Mouse (Mus musculus) brain, embryonic 14.5 days (tissue): ENCODE results near the gene Zfp600. TPM values are rescaled to one million over a fixed set of nuclear protein-coding genes. Genes with fewer than 3 reads are reported as not detected.
"Not testable (repeated sequence)": the region's sequence is repeated elsewhere in the genome, so short reads cannot be mapped to it uniquely, and the experiment has no call there.

Experiments used
- DNase-seq: peaks from one replicate; pipeline ENCODE4 v3.0.0-alpha.2; 2011; ENCODE audit warnings: low read depth
- polyA plus RNA-seq: library from polyadenylated mRNA; depleted of rRNA; stranded (reverse); fragments of >200 nt; gene quantifications from 2 replicates; pipeline ENCODE4 v1.2.3, GENCODE M21; 2012; rRNA removed

Gene Zfp600
- not detected in 2 replicates for polyA plus RNA-seq

DNA sequence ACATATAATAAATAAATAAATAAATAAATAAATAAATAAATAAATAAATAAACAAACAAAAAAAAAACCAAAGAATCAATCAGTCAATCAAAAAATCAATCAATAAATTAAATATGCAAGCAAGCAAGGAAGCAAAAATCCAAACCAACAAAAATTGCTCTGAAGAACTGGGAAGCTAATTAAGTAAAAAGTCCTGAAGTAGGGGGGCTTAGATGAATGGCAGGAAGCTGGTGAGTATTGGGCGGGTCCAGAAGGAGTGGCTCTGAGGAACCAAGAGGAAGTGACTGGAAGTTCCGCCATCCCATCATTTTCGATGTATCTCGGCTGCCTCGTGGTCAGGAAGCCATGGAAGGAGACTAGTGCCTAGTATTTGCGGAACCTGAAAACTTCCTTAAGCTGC lies at the start of gene Zfp600:
Gene Zfp600, plus strand, starts transcription at position 301 of the 400 bp plus-strand sequence.
- DNase-seq, result not testable (repeated sequence)

DNA sequence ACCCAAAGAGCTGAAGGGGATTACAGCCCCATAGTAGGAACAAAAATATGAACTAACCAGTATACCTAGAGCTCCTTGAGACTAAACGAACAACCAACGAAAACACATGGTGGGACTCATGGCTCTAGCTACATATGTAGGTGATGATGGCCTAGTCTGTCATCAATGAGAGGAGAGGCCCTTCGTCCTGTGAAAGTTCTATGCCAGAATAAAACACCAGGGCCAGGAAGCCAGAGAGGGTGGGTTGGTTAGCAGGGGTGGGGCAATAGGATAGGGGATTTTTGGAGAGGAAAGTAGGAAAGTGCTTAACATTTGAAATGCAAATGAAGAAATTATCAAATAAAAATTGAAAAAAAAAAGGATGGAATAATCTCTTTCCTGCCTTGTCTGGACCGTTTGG lies 6.3 kb downstream of the Zfp600 start:
- not testable (repeated sequence) for DNase-seq

DNA sequence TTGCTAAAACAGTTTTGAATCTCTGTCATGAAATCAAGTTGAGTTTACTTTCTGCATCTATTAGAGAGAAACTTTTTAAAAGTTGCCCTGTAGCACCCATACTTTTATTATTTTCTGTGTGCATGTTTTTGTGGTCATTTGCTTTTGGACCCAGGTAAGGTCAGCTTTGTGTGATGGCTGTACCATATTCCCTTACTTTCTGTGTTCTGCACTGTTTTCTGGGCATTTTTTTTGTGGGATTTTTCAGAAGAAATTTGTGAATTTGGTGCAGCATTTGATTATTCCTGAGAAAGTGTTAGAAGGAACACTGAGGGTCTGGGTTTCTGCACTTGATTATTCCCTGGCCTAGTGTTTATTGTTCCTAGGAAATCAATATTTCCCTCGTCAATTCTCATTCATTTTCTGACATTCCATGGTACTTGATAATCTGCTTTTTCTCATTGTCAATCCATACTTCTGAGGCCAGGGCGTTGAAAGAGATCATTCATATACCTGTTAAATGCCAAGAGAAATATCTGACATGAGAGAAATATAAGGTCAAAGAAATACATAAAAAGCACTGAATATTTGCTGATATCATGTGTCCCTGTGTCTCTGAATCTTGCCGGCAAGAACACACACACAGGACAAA lies 10.7 kb downstream of the Zfp600 start:
- not testable (repeated sequence) for DNase-seq

DNA sequence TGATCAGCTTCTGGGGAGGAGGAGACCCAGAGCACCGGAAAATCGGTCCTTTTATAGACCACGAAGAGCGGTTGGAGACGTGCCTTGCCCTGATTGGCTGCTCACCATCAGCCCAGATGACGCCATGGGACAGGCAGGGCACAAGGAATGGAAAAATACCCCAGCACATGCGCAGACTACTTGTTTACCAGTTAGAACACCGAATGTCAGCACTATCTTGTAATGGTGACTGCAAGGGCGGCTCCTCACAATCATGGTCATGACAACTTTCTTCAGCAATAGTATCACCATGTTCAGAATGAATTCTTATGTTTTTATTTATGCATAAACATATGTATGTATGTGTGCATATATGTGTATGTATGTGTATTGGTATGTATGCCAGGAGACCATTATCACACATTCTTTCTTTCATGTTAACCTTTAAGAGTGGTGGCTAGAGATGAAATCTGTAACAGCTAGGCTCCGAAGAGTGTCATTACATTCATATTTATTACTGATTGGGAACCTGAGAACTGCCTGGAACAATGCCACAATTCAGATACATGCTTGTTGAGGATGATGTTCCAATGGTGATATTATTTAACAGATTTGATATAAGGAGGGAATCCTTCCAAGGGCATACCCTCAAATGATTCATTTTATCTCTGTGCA lies 11.4 kb downstream of the Zfp600 start:
- peak; percentile 2 for DNase-seq

DNA sequence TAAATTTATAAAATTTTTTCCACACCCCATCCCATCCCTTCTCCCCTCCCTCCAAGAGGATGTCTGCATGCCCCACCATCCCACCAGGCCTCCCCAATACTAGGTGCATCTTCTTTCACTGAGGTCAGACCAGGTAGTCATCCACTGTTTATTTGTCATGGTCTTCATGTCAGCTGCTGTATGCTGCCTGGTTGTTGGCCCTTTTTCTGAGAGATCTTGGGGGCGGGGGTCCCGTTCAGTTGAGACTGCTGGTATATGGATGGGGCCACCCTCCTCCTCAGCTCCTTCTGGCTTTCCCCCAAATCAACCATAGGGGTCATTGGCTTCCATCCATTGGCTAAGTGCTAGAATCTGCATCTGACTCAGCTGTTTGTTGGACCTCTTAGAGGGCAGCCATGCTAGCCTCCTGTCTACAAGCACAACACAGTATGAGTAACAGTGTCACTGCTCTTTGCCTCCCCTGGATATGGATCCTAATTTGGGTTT lies 12.1 kb downstream of the Zfp600 start:
- DNase-seq, result not testable (repeated sequence)

DNA sequence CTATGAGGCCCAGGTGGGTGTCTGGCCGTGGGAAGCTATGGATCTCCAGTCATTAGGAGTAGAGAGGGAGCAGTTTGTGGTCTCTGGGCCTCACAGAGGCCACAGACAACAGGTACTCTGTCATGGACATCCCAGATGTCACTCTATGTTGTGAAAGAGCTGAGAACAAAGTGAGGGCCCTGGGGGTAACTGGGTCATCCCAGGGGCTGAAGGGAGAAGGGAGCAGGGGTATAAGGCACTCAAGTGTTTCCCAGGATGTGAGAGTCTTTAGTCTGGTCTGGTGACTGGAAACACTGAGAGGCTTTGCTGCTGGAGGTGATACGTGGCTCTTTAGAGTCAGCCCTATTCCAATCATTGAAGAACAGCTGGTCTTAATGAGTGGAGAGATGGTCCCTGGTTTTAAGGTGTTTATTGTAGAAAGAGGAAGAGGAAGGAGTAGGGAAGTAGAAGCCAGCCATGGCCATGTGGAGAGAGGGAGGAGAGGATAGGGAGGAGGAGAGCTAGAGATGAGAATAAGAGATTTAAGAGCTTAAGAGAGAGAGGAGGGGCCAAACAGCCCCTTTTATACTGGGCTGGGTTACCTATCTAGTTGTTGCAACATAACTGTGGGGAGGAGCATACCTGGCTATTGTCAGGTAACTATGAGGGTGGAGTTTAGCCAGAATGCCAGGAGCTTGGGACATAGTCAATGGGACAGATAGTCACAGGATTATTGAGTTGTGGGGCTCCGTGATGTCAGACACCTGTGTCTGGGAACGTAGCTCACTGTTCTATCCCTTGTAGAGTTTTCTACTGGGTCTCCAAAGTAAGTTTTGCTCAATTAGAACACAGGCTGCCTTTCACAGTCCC lies 17.0 kb downstream of the Zfp600 start:
- DNase-seq, result peak; percentile 0

DNA sequence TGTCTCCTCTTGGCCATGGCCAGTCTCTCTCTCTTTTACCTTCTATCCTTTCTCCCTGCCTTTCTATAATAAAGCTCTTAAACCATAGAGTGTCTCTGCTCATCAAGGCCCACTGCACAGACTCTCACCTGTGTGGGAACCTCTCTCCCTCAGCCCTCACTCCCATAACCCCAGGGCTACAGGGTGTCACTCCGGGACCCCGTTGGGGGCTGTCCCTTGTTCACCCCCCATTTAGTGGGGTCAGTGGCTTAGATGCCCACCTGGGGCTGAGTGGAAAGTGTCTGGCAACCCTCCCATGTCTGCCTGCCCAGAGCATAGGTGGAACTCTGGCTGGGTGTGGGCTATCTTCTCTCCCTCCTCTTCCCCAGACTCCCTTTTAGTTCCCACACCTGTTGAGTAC lies 47.7 kb downstream of the Zfp600 start:
- not testable (repeated sequence) for DNase-seq

DNA sequence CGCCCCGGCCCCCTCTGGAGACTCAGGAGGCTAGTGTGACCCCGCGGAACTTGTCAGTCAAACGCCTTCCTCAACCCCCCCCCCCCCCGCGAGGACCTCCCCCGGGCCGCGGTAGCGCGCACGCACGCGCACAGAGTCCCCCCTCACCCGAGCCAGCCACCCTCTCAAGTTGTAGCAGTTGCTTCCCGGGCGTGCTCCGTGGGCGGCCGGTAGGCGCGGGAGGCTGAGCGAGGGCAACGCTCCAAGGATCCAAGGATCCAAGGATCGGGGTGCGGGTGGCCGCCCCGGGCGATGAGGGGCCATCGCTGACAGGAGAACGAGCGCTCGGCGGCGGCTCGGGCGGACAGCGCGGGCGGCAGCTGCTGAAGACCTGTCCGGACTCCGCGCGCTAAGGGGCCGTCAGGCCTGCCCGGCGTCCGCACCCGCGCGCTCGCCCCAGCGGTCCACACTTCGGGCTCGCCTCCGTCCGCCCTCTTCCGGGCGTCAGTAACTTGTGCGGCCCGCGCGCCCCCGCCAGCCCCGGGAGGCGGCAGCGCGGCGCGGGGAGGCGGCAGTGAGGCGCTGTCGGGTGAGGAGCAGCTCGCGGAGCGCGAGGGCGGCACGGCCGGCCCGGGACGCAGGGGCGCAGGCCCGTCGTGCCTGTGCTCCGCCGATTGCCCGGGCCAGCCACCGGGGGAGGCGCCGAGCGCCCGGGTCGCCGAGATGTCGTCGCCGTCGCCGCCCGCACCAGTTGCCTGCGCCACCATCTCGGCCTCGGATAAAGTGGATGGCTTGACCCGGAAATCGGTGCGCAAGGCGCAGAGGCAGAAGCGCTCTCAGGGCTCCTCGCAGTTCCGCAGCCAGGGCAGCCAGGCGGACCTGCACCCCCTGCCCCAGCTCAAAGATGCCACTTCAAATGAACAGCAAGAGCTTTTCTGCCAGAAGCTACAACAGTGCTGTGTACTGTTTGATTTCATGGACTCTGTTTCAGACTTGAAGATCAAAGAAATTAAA lies 82.9 kb downstream of the Zfp600 start:
- not testable (repeated sequence) for DNase-seq

DNA sequence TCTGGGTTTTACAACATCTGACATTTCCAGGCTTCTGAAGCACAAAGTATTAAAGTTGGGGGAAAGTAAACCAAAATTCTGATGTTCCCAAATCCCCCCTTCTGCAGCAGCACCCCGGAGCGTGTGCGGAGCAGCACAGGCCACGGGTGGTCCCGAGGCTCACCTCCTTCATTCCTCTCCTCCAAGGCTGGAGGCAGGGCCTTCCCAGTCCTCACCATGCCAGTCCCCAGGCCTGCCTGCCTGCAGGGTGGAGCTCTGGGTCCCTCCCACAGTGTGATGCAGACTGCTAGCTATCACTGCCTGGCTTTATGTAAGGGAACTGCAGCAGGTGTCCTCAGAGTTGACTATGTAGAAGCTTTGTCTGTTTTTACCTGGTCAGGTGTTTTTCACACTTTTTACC lies 85.5 kb downstream of the Zfp600 start:
- not testable (repeated sequence) for DNase-seq

Other genes with a start within 250 kb of the Zfp600 start
- not detected in 2 replicates for gene Zfp987, start 59.5 kb upstream of the Zfp600 start, polyA plus RNA-seq